Mouse (Mus musculus) ES-Bruce4 (cell line): ENCODE data around the gene Pstpip1. TPM values are rescaled to one million over a fixed set of nuclear protein-coding genes. Genes with fewer than 3 reads are reported as not detected.

ENCODE experiments used
- H3K27ac ChIP-seq: 2 replicates; pipeline ENCODE4 v1.5.1; 2012; ENCODE audit warnings: low read length, inconsistent platforms; ENCODE audit not compliant: insufficient read depth
- H3K27me3 ChIP-seq: 2 replicates; pipeline ENCODE4 v1.6.1; 2012; ENCODE audit warnings: mild to moderate bottlenecking, low read length, inconsistent platforms; ENCODE audit not compliant: control insufficient read depth, poor library complexity, insufficient read depth, severe bottlenecking
- H3K36me3 ChIP-seq: 2 replicates; pipeline ENCODE4 v1.6.1; 2012; ENCODE audit warnings: inconsistent platforms, mild to moderate bottlenecking, low read length, moderate library complexity; ENCODE audit not compliant: control insufficient read depth, poor library complexity, insufficient read depth, severe bottlenecking
- H3K4me1 ChIP-seq: one replicate; pipeline ENCODE4 v1.8.1; 2011; ENCODE audit warnings: low read length; ENCODE audit not compliant: control insufficient read depth, insufficient read depth
- H3K4me3 ChIP-seq: 2 replicates; pipeline ENCODE4 v1.5.1; 2011; ENCODE audit warnings: low read depth, mild to moderate bottlenecking, low read length
- H3K9ac ChIP-seq: 2 replicates; pipeline ENCODE4 v1.6.1; 2012; ENCODE audit warnings: low read depth, mild to moderate bottlenecking, inconsistent platforms; ENCODE audit not compliant: poor library complexity, severe bottlenecking
- H3K9me3 ChIP-seq: replicated peaks from 2 replicates; pipeline ENCODE4 v1.6.1; 2012; ENCODE audit warnings: mild to moderate bottlenecking, low read length, inconsistent platforms; ENCODE audit not compliant: control insufficient read depth, poor library complexity, insufficient read depth, severe bottlenecking
- CTCF ChIP-seq: IDR thresholded peaks from one replicate; pipeline ENCODE4 v1.8.1; 2011; ENCODE audit warnings: low read depth, low read length
- EP300 ChIP-seq: IDR thresholded peaks from 2 replicates; pipeline ENCODE4 v1.6.1; 2011; ENCODE audit warnings: low read depth, low read length; ENCODE audit not compliant: insufficient read depth
- POLR2A ChIP-seq: IDR thresholded peaks from one replicate; pipeline ENCODE4 v1.8.1; 2011; ENCODE audit warnings: low read length; ENCODE audit not compliant: insufficient read depth
- polyA plus RNA-seq: library from polyadenylated mRNA; stranded (reverse); fragments of >200 nt; gene quantifications from 2 replicates; pipeline ENCODE4 v1.2.4, GENCODE M21; 2011; ENCODE audit warnings: low read depth; ENCODE audit not compliant: missing spikeins, insufficient read depth, insufficient read length

Gene Pstpip1
- polyA plus RNA-seq, 1 experiment = 5.2 TPM

DNA sequence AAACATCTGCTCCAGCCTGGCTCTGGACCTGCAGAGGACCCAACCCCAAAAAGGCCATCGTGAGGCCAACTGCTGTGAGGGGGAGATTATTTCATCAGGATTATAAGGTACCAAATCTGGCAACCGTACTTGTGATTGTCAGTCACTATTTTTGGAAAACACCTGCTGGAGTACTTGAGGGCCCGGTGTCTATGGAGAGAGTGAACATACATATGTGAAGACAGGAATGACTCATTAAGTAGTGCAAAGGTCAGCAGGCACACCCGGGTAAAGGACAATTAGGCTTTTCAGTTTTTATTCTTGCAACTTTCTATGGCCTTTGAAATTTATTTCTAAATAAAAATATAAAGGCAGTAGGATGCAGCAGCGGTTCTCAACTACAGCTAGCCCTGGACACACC, 44.2 kb downstream of the Pstpip1 start:
- Histone ChIP-seq H3K27me3 (no peaks in the 10 kb centered on the region), H3K4me3 (no peak overlapping the region), H3K9ac (no peak overlapping the region), H3K4me1 (no peaks in the 10 kb centered on the region), H3K9me3 (no peaks in the 10 kb centered on the region), H3K27ac (no peak overlapping the region), H3K36me3 (peaks cover 10% of the 10 kb centered on the region)
- no peak for TF ChIP-seq CTCF
- TF ChIP-seq EP300 = no peak

DNA sequence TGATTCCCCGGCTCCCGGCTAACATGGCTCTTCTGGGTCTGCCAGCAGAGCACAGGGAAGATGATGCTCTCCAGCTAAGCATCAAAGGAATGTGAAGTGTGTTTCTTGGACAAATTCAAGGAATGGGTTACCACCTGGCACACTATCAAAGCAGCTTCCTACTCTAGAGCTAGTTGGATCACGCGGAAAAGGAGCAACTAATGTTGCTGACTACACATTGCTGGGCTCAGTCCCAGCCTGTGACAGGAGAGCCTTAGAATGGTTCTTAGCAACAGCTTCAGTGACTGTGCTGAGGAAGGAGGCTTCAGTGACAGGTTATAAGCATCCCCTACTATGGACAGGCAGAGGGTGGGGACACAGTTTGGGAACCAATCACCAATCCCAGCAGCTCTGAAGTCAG, 44.9 kb downstream of the Pstpip1 start:
- no peak overlapping the region for H3K27ac ChIP-seq
- H3K4me1 ChIP-seq = no peaks in the 10 kb centered on the region
- H3K9me3 ChIP-seq = no peaks in the 10 kb centered on the region
- H3K27me3 ChIP-seq = no peaks in the 10 kb centered on the region
- no peak overlapping the region for H3K9ac ChIP-seq
- H3K36me3 ChIP-seq = peaks cover 10% of the 10 kb centered on the region
- no peak overlapping the region for H3K4me3 ChIP-seq
- TF ChIP-seq EP300 (no peak), CTCF (no peak), POLR2A (no peak)

DNA sequence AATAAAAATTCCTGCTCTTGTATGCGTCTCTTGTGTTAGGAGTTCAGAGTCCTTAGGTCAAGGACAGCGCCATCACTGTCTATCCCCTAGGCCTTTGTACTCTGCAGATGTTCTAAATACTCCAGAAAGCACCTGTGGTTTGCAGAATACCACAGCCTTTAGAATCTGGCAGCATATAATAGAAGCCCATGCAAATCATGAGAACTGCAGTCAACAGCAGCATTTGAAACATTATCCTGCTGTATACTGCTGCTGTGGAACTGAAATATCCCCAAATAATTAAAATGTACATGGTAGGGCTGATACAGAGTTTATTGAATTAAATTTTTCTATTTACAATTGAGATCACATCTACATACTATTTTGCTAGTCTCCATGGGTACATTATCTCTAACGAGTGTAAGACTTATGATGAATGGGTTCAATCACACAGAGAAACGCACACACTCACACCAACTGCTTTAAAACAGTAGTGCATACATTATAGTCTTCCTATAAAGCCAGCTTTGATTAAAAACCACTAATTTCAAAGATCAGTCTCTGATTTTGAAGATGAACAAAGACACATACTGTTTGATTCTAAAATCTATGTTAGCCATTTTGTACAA, 45.9 kb downstream of the Pstpip1 start:
- H3K4me3 ChIP-seq = no peak overlapping the region
- no peaks in the 10 kb centered on the region for H3K27me3 ChIP-seq
- H3K36me3 ChIP-seq = peaks cover 10% of the 10 kb centered on the region
- TF ChIP-seq CTCF = no peak
- H3K27ac ChIP-seq = no peak overlapping the region
- no peaks in the 10 kb centered on the region for H3K4me1 ChIP-seq
- H3K9ac ChIP-seq = no peak overlapping the region
- no peaks in the 10 kb centered on the region for H3K9me3 ChIP-seq

DNA sequence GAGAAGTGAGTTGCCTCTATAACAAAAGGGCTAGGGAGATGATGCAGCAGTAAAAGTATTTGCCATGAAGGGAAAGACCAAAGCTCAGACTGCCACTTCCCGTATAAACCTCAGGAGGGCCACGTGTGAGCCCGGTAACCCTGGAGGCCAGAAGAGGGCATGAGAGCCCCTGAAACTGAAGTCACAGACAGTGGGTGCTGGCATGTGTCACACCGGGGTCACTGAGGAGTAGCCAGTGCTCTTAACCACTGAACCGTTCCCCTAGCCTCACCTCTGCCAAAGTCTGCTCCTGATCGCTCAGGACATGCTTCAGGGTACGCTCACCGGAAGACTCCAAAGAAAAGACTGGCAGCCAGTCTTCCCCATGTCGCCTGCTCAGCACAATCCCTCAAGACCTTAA, 52.0 kb downstream of the Pstpip1 start:
- no peaks in the 10 kb centered on the region for H3K9me3 ChIP-seq
- no peaks in the 10 kb centered on the region for H3K27me3 ChIP-seq
- H3K4me1 ChIP-seq = no peaks in the 10 kb centered on the region
- H3K4me3 ChIP-seq = no peak overlapping the region
- H3K36me3 ChIP-seq = peaks cover 5% of the 10 kb centered on the region; the same call in 1 of the 2 replicates
- no peak overlapping the region for H3K9ac ChIP-seq
- TF ChIP-seq EP300 (no peak), CTCF (no peak), POLR2A (no peak)
- no peak overlapping the region for H3K27ac ChIP-seq

DNA sequence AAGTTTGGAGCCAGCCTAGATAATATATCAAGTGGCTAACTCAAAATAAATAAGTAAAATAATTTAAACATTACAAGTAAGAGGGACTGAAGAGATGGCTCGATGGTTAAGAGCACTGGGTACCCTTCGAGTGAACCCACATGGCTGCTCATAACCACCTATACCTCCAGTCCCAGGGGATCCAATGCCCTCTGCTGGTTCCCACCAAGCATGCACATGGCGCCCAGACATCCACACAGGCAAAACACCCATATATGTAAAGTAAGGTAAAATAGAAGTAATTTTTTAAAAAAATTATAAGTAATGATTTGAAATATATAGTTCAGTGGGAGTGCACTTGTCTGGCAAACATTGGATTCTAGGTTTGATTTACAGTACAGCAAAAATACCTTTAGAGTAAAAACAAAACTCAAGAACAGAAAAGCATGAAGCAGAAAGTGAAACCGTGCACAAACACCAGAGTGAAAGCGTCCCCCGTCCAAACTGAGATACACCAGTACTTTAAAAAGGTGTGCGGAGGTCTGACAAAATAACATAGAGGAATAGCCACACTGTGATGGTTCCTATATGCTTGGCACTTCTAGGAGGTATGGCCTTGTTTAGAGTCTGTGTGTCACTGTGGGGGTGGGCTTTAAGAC, 54.7 kb downstream of the Pstpip1 start:
- H3K4me1 ChIP-seq = no peaks in the 10 kb centered on the region
- no peak overlapping the region for H3K9ac ChIP-seq
- no peaks in the 10 kb centered on the region for H3K27me3 ChIP-seq
- no peaks in the 10 kb centered on the region for H3K9me3 ChIP-seq
- H3K36me3 ChIP-seq = peaks cover 5% of the 10 kb centered on the region; the same call in 1 of the 2 replicates
- TF ChIP-seq EP300 (no peak), CTCF (no peak), POLR2A (no peak)
- H3K4me3 ChIP-seq = no peak overlapping the region
- no peak overlapping the region for H3K27ac ChIP-seq

DNA sequence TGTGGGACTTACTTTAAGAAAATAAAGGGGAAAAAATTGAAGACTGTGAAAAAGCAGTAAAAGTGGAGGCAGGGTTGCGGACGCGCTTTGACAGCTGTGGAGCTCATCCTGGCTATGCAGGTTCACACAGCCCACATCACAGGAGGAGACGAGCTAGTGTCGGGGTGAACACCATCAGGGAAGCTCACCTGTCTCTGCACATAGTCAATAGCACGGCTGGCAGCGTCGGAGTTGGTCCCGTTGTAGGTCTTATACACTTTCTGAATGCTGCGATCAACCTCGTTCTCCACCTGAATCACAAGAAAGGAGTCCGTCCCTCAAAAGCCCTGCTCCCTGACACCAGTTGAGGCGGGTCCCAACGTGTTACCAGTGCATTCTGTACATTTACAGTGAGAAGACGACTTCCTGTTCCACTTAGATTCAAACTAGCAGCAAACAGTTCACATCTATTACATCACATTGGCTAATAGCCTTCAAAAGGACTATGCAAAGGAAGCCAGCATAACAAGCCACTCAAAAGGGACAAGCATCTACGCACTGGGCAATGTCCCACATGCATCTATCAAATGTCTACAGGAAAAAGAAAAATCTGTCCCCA, 56.7 kb downstream of the Pstpip1 start:
- H3K4me3 ChIP-seq = no peak overlapping the region
- H3K9me3 ChIP-seq = no peaks in the 10 kb centered on the region
- peaks cover 5% of the 10 kb centered on the region; the same call in 1 of the 2 replicates for H3K36me3 ChIP-seq
- no peak overlapping the region for H3K9ac ChIP-seq
- TF ChIP-seq CTCF = no peak
- TF ChIP-seq POLR2A = no peak
- no peak for TF ChIP-seq EP300
- no peaks in the 10 kb centered on the region for H3K27me3 ChIP-seq
- no peaks in the 10 kb centered on the region for H3K4me1 ChIP-seq
- no peak overlapping the region for H3K27ac ChIP-seq
